Mouse (Mus musculus) spleen, adult 2 months (tissue): ENCODE results near the gene Zp3.

Experiments used
- CTCF ChIP-seq: fragments of 200-500 bp; IDR thresholded peaks from 2 replicates; pipeline ENCODE4 v1.5.1; 2011; ENCODE audit warnings: mild to moderate bottlenecking, inconsistent platforms; ENCODE audit not compliant: insufficient read depth, insufficient read length, insufficient replicate concordance; ENCODE audit errors: extremely low read depth
- POLR2A ChIP-seq: fragments of 200-500 bp; IDR thresholded peaks from 2 replicates; pipeline ENCODE4 v1.6.1; 2011; ENCODE audit warnings: low read depth, low read length, inconsistent platforms

- no peak for TF ChIP-seq POLR2A
- no peak for TF ChIP-seq CTCF
Observed at GRCm38 (mm10) chr5:135958367-135958766, 21.5 kb upstream of the Zp3 start.
